In genomic region chr7:35802906-35803595, GRCm38 (mm10) we compare ENCODE assay signal across 1 mouse cellular context.
TF ChIP-seq lines count a peak whose summit lies in the region.

Zfp507 (minus strand) TSS chr7:35803003.

TF ChIP-seq in MEL, 35 proteins besides CTCF, POLR2A, EP300 and RAD21 (continued from another document):
- TF ChIP-seq ZNF384 (IDR thresholded peaks at IDR 0.05; ENCODE audit: low read depth, low read length) (peak; percentile 95), ZC3H11A (IDR thresholded peaks at IDR 0.05; ENCODE audit: low read depth, low read length) (no peak), JUND (IDR thresholded peaks at IDR 0.05; ENCODE audit: low read depth, low read length) (no peak)
